Mouse (Mus musculus) embryonic fibroblast, embryonic 13.5 days (primary cell): Measurements from ENCODE around the gene Mat2a.
A peak's percentile ranks its signal among the peaks of the same experiment; 100 is the strongest.

ENCODE experiments used
- CTCF ChIP-seq: IDR thresholded peaks from 2 replicates; pipeline ENCODE4 v1.5.1; 2011; ENCODE audit warnings: mild to moderate bottlenecking, control low read depth, low read length, moderate library complexity, borderline replicate concordance; ENCODE audit not compliant: insufficient read depth
- POLR2A ChIP-seq: IDR thresholded peaks from 2 replicates; pipeline ENCODE4 v1.6.1; 2011; ENCODE audit warnings: low read depth, mild to moderate bottlenecking, control low read depth, low read length, moderate library complexity

DNA sequence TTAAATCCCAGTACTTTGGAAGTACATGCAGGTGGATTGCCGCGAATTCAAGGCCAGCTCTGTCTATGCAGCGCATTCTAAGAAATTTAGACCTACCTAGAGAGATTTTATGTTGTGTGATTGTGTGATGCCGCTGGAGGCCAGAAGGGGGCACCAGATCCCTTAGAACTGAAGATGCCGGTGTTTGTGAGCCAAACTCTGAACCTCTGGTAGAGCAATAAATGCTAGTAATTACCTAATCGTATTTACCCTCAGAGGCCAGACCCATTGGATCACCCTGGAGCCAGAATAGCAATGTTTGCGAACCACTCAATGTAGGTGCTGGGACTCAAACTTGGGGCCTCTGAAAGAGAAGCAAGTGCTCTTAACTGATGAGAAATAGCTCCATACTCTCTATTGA, 37.5 kb downstream of the Mat2a start:
- TF ChIP-seq POLR2A (no peak), CTCF (peak; percentile 61; the same call in 1 of the 2 replicates)
